Comparison of ENCODE assay signal across 13 mouse cellular contexts in genomic region chr10:105571019-105571418, GRCm38 (mm10). TPM values are rescaled to one million over a fixed set of nuclear protein-coding genes. Genes with fewer than 3 reads are reported as not detected.
DNase-seq lines count a peak whose midpoint lies in the region; ATAC-seq and TF ChIP-seq lines count a peak whose summit lies in the region.
"Had no signal": no experiment of that assay in that cellular context is flagged by ENCODE, and none has a peak within 500 bp of the region (broad histone marks: within the 10 kb centered on the region; RNA-seq: fewer than 3 reads in every experiment).

No protein-coding gene starts in this region.

- H3K4me3 ChIP-seq in hindbrain, embryonic 12.5 days, result no peak overlapping the region
- H3K4me3 ChIP-seq in hindbrain, embryonic 10.5 days, result no peak overlapping the region
- H3K4me3 ChIP-seq in embryonic facial prominence, embryonic 13.5 days, result peak overlapping the region; percentile 20
- H3K4me3 ChIP-seq in forebrain, postnatal 0 days (ENCODE audit: low read depth, low read length), result 0 out of 2 replicates have a peak overlapping the region, but pooled peaks have one; percentile 3
- H3K4me3 ChIP-seq in midbrain, embryonic 12.5 days, result no peak overlapping the region

- H3K9ac ChIP-seq in hindbrain, embryonic 12.5 days, result no peak overlapping the region
- H3K9ac ChIP-seq in embryonic facial prominence, embryonic 13.5 days, result no peak overlapping the region
- no peak overlapping the region for H3K9ac ChIP-seq in forebrain, postnatal 0 days
- no peak overlapping the region for H3K9ac ChIP-seq in midbrain, embryonic 12.5 days (replicated peaks)

- H3K9me3 ChIP-seq in hindbrain, embryonic 12.5 days (replicated peaks), result no peaks in the 10 kb centered on the region
- H3K9me3 ChIP-seq in hindbrain, embryonic 10.5 days, result no peaks in the 10 kb centered on the region
- H3K9me3 ChIP-seq in embryonic facial prominence, embryonic 13.5 days, result no peaks in the 10 kb centered on the region
- no peaks in the 10 kb centered on the region for H3K9me3 ChIP-seq in forebrain, postnatal 0 days (ENCODE audit: low read length)
- no peaks in the 10 kb centered on the region for H3K9me3 ChIP-seq in midbrain, embryonic 12.5 days

- no peaks in the 10 kb centered on the region for H3K36me3 ChIP-seq in hindbrain, embryonic 12.5 days
- 0 out of 2 replicates have a peak, but pooled peaks cover 3% of the 10 kb centered on the region for H3K36me3 ChIP-seq in hindbrain, embryonic 10.5 days
- 0 out of 2 replicates have a peak, but pooled peaks cover 5% of the 10 kb centered on the region for H3K36me3 ChIP-seq in embryonic facial prominence, embryonic 13.5 days
- H3K36me3 ChIP-seq in forebrain, postnatal 0 days (ENCODE audit: insufficient read depth), result no peaks in the 10 kb centered on the region
- no peaks in the 10 kb centered on the region for H3K36me3 ChIP-seq in midbrain, embryonic 12.5 days

- no peaks in the 10 kb centered on the region; the same call in 1 of the 2 replicates for H3K27me3 ChIP-seq in hindbrain, embryonic 12.5 days
- peaks cover 5% of the 10 kb centered on the region; the same call in 1 of the 2 replicates for H3K27me3 ChIP-seq in hindbrain, embryonic 10.5 days (ENCODE audit: insufficient read depth, poor library complexity, severe bottlenecking)
- no peaks in the 10 kb centered on the region for H3K27me3 ChIP-seq in embryonic facial prominence, embryonic 13.5 days
- H3K27me3 ChIP-seq in forebrain, postnatal 0 days (ENCODE audit: insufficient read depth, low read length), result no peaks in the 10 kb centered on the region
- peaks cover 14% of the 10 kb centered on the region; the same call in 1 of the 2 replicates for H3K27me3 ChIP-seq in midbrain, embryonic 12.5 days

- peak overlapping the region; percentile 25 for H3K4me2 ChIP-seq in hindbrain, embryonic 12.5 days (replicated peaks)
- H3K4me2 ChIP-seq in embryonic facial prominence, embryonic 13.5 days, result peak overlapping the region; percentile 86
- peak overlapping the region; percentile 21; the same call in 1 of the 2 replicates for H3K4me2 ChIP-seq in forebrain, postnatal 0 days (ENCODE audit: low read depth)
- peak overlapping the region; percentile 4; the same call in 1 of the 2 replicates for H3K4me2 ChIP-seq in midbrain, embryonic 12.5 days (replicated peaks)

- WGBS in hindbrain, embryonic 12.5 days, result 80% methylated on average over 8 of the region's 8 CpGs
- WGBS in hindbrain, embryonic 10.5 days, result 78% methylated on average over 8 of the region's 8 CpGs
- WGBS in embryonic facial prominence, embryonic 13.5 days, result 76% methylated on average over 8 of the region's 8 CpGs
- WGBS in forebrain, postnatal 0 days, result 59% methylated on average over 8 of the region's 8 CpGs
- WGBS in midbrain, embryonic 12.5 days, result 72% methylated on average over 8 of the region's 8 CpGs

- H3K4me1 ChIP-seq in hindbrain, embryonic 12.5 days, result peaks cover 22% of the 10 kb centered on the region
- H3K4me1 ChIP-seq in hindbrain, embryonic 10.5 days (replicated peaks), result peaks cover 26% of the 10 kb centered on the region
- peaks cover 16% of the 10 kb centered on the region for H3K4me1 ChIP-seq in embryonic facial prominence, embryonic 13.5 days
- peaks cover 5% of the 10 kb centered on the region for H3K4me1 ChIP-seq in forebrain, postnatal 0 days (ENCODE audit: insufficient read depth)
- peaks cover 15% of the 10 kb centered on the region for H3K4me1 ChIP-seq in midbrain, embryonic 12.5 days

- no peak for TF ChIP-seq CTCF in forebrain, postnatal 0 days (IDR thresholded peaks at IDR 0.05; ENCODE audit: low read depth)

- H3K27ac ChIP-seq in hindbrain, embryonic 12.5 days, result no peak overlapping the region
- no peak overlapping the region for H3K27ac ChIP-seq in hindbrain, embryonic 10.5 days
- no peak overlapping the region for H3K27ac ChIP-seq in embryonic facial prominence, embryonic 13.5 days
- no peak overlapping the region for H3K27ac ChIP-seq in forebrain, postnatal 0 days (ENCODE audit: low read depth, low read length)
- no peak overlapping the region for H3K27ac ChIP-seq in midbrain, embryonic 12.5 days (replicated peaks)

- no peak for DNase-seq in hindbrain, embryonic 10.5 days (ENCODE audit: low spot score)
- DNase-seq in forebrain, postnatal 0 days, result no peak
- DNase-seq in adrenal gland, postnatal 14 days, result no peak
- no peak for DNase-seq in kidney, postnatal 36 days
- DNase-seq in thymus, postnatal 25 days, result no peak
- DNase-seq: adrenal gland, postnatal 25 days; gastrocnemius, postnatal 14 days; heart, postnatal 10 days; lung, postnatal 14 days; right cerebral cortex, adult 18-20 months had no signal

- ATAC-seq in hindbrain, embryonic 12.5 days (ENCODE audit: low FRiP score), result no peak
- no peak for ATAC-seq in embryonic facial prominence, embryonic 13.5 days (ENCODE audit: insufficient number of reproducible peaks, insufficient read depth, low FRiP score, low TSS enrichment, low read depth)
- ATAC-seq in forebrain, postnatal 0 days, result no peak
- no peak for ATAC-seq in midbrain, embryonic 12.5 days (ENCODE audit: low FRiP score, low read depth)

RNA-seq across cellular contexts. Expression of gene Tmtc2, which starts 3.2 kb away (rescaled TPM):
- 19.6 and 19.9 TPM in 2 replicates for polyA plus RNA-seq in hindbrain, embryonic 12.5 days (2016; fragmentation: Nextera tagmentation; extraction: Ambion mirVana)
- 7.0 and 8.0 TPM in 2 replicates for polyA plus RNA-seq in hindbrain, embryonic 10.5 days (2016; fragmentation: Nextera tagmentation; extraction: Ambion mirVana)
- polyA plus RNA-seq in embryonic facial prominence, embryonic 13.5 days (2015; fragmentation: Nextera tagmentation; extraction: Ambion mirVana), result 17.0 and 21.1 TPM in 2 replicates
- 8.5 and 11.1 TPM in 2 replicates for total RNA-seq in forebrain, postnatal 0 days (2014; rRNA removed)
- 3.2 and 4.6 TPM in 2 replicates for polyA plus RNA-seq in forebrain, postnatal 0 days (2015; fragmentation: Nextera tagmentation; extraction: Ambion mirVana)
- polyA plus RNA-seq in midbrain, embryonic 12.5 days (2016; fragmentation: Nextera tagmentation; extraction: Ambion mirVana), result 10.9 and 12.2 TPM in 2 replicates
- total RNA-seq in adrenal gland, postnatal 14 days (2021), result 9.1 and 11.7 TPM in 2 replicates

Comparison
In these comparisons a context has a peak if more than half of its experiments do, and no peak if none do; other contexts are left out.
1. H3K4me2 ChIP-seq: peak in every context shown above with its lines; median percentile 86 in embryonic facial prominence, embryonic 13.5 days; 25 in hindbrain, embryonic 12.5 days; 21 in forebrain, postnatal 0 days; 4 in midbrain, embryonic 12.5 days.
2. H3K4me3 ChIP-seq: peak in embryonic facial prominence, embryonic 13.5 days (single experiment) and forebrain, postnatal 0 days (single experiment); none in hindbrain, embryonic 12.5 days (single experiment), hindbrain, embryonic 10.5 days (single experiment) and midbrain, embryonic 12.5 days (single experiment).